Mouse (Mus musculus): ENCODE data around the gene Slc17a4.

Slc17a4 gene

GRCm38 (mm10) chr13:23861815-23862214, 53.0 kb downstream of the Slc17a4 start:
- POLR2A ChIA-PET = no interaction called here
- CTCF ChIA-PET = interaction anchor here in 1 of 4 experiments (0.7 kb wide), 1 partner anchor 550 kb away, joined by 5 read pairs; no protein-coding TSS in a partner anchor

GRCm38 (mm10) chr13:23856401-23856800, 58.4 kb downstream of the Slc17a4 start:
- ChIA-PET CTCF (no interaction called here), POLR2A (no interaction called here)

- ChIA-PET CTCF (interaction anchor here in 1 of 4 experiments (0.7 kb wide), 1 partner anchor 73 kb away, joined by 5 read pairs; no protein-coding TSS in a partner anchor), POLR2A (no interaction called here)
Measured at GRCm38 (mm10) chr13:23849299-23849698, 65.5 kb downstream of the Slc17a4 start.
